Mouse (Mus musculus) cerebellum, adult 9-10 months (tissue): ENCODE measurements at regions not wholly inside any gene's neighbourhood (a gene's known extent, or its start where the extent isn't known, plus 50 kb on each side); places are given as distances from the start of the nearest gene placed in this dataset.
A peak's percentile ranks its signal among the peaks of the same experiment; 100 is the strongest.

Experiments used
- DNase-seq: peaks from one replicate; pipeline ENCODE4 v3.0.0; 2022

DNA sequence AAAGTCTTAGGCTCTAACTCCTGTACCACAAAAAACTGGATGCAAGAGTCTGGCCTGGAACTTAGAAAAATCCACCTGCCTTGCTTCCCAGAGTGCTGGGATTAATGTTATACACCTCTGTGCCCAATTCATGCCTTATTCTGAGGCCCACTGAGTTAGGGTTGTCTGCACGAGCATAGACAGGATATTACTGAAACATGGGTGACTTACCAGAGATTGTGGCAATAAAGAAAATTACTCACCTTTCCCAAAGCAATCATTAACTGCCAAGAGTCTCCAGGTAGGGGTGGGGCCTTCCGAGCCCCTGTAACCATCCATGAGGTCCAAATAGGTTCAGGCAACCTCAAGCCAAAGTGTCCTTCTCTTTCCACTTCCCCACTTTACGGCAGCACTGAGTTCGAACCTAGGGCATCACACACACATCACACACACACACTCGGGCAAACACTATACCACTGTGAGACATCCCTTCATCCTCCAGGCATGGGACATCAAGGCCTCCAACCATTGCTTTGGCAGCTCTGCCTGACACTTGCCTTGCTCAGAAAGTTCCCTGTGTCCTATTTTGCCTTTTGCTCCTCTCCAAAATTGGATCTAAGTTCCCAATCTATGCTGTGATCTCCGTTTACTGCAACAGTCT, 53.7 kb upstream of the Peli1 start:
- no peak for DNase-seq

DNA sequence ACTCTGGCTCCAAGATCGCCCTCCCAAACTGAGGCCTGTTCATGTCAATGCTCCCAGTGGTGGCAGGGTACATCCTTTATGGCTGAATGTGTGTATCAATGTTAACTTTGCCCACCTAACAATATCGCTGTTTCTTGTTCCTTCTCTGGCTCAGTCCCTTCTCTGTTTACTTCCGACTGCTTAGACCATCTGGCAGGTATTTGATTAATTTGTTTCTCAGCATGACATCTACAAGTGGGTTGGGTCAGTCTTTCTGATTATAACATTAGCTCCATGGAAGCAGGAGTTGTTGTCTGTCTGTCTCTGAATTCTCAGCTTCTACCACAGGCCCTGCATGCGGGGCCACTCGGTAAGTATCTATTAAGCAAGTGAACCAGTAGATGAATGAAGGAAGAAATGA, 49.9 kb upstream of the Peli1 start:
- DNase-seq: peak; percentile 44
